Mouse (Mus musculus) hindbrain, embryonic 12.5 days (tissue): ENCODE data around the gene Cdk20. TPM values are rescaled to one million over a fixed set of nuclear protein-coding genes. Genes with fewer than 3 reads are reported as not detected.

Source experiments
- ATAC-seq: fragments of 200-750 bp; cut with Nextera tagmentation; 2 replicates; pipeline ENCODE4 v1.8.0; 2017; ENCODE audit warnings: moderate TSS enrichment; ENCODE audit not compliant: low FRiP score
- H3K27ac ChIP-seq: fragments of 300-500 bp; sonication (generic); 2 replicates; pipeline ENCODE4 v1.5.1; 2016; ENCODE audit warnings: mild to moderate bottlenecking
- H3K27me3 ChIP-seq: fragments of 300-500 bp; sonication (generic); 2 replicates; pipeline ENCODE4 v1.6.1; 2016; ENCODE audit warnings: mild to moderate bottlenecking
- H3K36me3 ChIP-seq: fragments of 300-500 bp; sonication (generic); 2 replicates; pipeline ENCODE4 v1.6.1; 2016; ENCODE audit warnings: mild to moderate bottlenecking
- H3K4me1 ChIP-seq: fragments of 300-500 bp; sonication (generic); 2 replicates; pipeline ENCODE4 v1.6.1; 2016
- H3K4me2 ChIP-seq: fragments of 300-500 bp; sonication (generic); replicated peaks from 2 replicates; pipeline ENCODE4 v1.6.1; 2016; ENCODE audit warnings: mild to moderate bottlenecking
- H3K4me3 ChIP-seq: fragments of 300-500 bp; sonication (generic); 2 replicates; pipeline ENCODE4 v1.5.1; 2016; ENCODE audit warnings: mild to moderate bottlenecking
- H3K9ac ChIP-seq: fragments of 300-500 bp; sonication (generic); 2 replicates; pipeline ENCODE4 v1.6.1; 2016; ENCODE audit warnings: mild to moderate bottlenecking, moderate library complexity
- H3K9me3 ChIP-seq: fragments of 300-500 bp; sonication (generic); replicated peaks from 2 replicates; pipeline ENCODE4 v1.6.1; 2016; ENCODE audit warnings: mild to moderate bottlenecking
- WGBS: fragments of 180-500 bp; shearing (Covaris S2); methylation state at CpG from one replicate; pipeline ENCODE4 v1.1.7; 2016; 5-methylcytosine and 5-hydroxymethylcytosine counted together
- polyA plus RNA-seq: library from polyadenylated mRNA; unstranded; fragments of >200 nt; fragmentation: Nextera tagmentation; extraction: Ambion mirVana; gene quantifications from 2 replicates; pipeline ENCODE4 v1.2.1, GENCODE M21; 2016

The Cdk20 gene
- polyA plus RNA-seq, 1 experiment from 2014 or later = 12.7 TPM

DNA sequence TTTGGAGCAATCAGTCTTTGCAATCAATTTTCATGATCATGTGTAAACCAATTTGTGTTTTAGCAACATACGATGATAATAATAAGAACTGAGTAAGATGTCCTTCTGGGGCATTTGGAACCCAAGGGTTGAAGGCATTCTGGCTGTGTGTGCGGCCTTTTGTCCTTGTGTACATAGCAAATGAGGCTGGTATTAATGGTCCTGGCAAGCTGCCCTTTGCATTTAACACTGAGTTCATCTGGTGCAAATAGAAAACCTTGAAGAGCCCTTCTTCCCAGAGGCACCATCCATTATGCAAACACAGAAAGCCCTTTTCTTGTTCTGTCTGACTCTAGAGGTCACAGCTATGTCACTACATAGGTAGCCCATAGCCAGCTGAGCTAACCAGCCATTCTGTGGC lies 30.5 kb downstream of the Cdk20 start:
- H3K36me3 ChIP-seq = no peaks in the 10 kb centered on the region
- WGBS = 85% methylated on average over 2 of the region's 2 CpGs
- no peak for ATAC-seq

DNA sequence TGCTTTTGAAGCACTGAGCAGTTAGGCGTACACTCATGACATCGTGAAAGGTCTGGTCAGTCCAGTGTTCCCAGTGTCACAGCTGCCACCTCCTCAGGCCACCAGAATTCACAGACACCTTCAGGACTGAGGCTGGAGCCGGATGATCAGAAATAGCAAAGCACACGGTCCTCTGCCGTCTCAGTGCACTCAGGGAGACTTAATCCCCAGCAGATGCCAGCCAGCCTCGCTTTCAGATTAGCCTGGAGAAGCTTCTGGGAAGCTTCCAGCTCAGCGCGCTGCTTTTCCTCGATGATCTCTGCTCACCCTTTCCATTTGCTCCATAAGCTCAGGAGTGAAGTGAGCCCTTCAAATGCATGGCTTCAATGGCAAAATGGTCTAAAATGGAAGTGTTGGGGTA lies 33.1 kb downstream of the Cdk20 start:
- no peak for ATAC-seq
- WGBS = 74% methylated on average over 9 of the region's 9 CpGs
- Histone ChIP-seq H3K36me3 (no peaks in the 10 kb centered on the region), H3K27me3 (no peaks in the 10 kb centered on the region), H3K4me2 (no peak overlapping the region), H3K27ac (no peak overlapping the region), H3K4me1 (0 out of 2 replicates have a peak, but pooled peaks cover 2% of the 10 kb centered on the region), H3K4me3 (no peak overlapping the region), H3K9ac (no peak overlapping the region), H3K9me3 (peaks cover 3% of the 10 kb centered on the region; the same call in 1 of the 2 replicates)

More for the DNA sequence above, 30.5 kb downstream of the Cdk20 start:
- no peaks in the 10 kb centered on the region for H3K27me3 ChIP-seq
- H3K4me1 ChIP-seq = no peaks in the 10 kb centered on the region
- no peak overlapping the region for H3K27ac ChIP-seq
- peaks cover 3% of the 10 kb centered on the region; the same call in 1 of the 2 replicates for H3K9me3 ChIP-seq
- no peak overlapping the region for H3K4me3 ChIP-seq
- H3K9ac ChIP-seq = no peak overlapping the region
- no peak overlapping the region for H3K4me2 ChIP-seq

DNA sequence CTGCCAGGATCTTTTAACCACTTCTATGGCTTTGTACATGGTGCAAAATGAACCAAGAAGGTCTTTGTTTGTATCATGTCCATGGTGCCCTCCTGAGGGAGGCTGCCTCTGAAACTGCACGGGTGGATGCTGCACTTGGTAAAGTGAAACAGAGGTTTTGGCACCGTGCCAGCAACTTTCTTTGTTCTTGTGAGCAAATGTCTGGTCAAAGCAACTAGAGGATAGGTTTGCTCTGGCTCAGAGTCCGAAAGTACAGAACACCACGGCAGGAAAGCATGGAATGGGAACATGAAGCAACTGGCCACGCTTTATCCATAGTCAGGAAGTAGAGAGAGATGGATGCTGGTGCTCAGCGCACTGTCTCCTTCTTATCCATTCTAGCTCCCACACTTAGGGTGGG lies 35.8 kb downstream of the Cdk20 start:
- no peaks in the 10 kb centered on the region for H3K9me3 ChIP-seq
- no peak overlapping the region for H3K4me3 ChIP-seq
- H3K9ac ChIP-seq = no peak overlapping the region
- no peak overlapping the region for H3K27ac ChIP-seq
- no peak for ATAC-seq
- no peak overlapping the region for H3K4me2 ChIP-seq
- 65% methylated on average over 6 of the region's 6 CpGs for WGBS
- 0 out of 2 replicates have a peak, but pooled peaks cover 2% of the 10 kb centered on the region for H3K4me1 ChIP-seq
- no peaks in the 10 kb centered on the region for H3K27me3 ChIP-seq
- no peaks in the 10 kb centered on the region for H3K36me3 ChIP-seq

DNA sequence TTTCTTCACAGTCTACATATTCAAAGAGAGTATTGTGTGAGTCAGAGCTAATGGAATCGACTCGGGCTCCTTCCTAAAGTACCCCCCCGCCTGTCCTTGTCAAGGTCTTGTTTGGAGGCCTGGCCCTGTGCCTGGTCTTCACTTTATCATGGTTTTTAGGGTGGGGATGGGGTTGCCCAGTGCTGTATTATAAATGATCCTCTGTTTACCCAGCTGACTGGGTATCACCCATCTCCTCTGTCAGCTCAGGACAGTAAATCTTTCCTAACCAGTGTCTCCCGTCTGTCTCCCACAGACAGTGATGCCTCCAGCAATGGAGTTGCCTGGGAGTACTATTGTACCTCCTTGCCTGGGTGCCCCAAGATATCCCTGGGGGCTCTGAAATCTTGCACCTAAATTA lies 45.9 kb downstream of the Cdk20 start:
- Histone ChIP-seq H3K4me3 (no peak overlapping the region), H3K4me2 (no peak overlapping the region), H3K27ac (no peak overlapping the region), H3K4me1 (no peaks in the 10 kb centered on the region), H3K36me3 (no peaks in the 10 kb centered on the region), H3K27me3 (no peaks in the 10 kb centered on the region), H3K9ac (no peak overlapping the region), H3K9me3 (no peaks in the 10 kb centered on the region)
- WGBS = 65% methylated on average over 4 of the region's 4 CpGs
- no peak for ATAC-seq

DNA sequence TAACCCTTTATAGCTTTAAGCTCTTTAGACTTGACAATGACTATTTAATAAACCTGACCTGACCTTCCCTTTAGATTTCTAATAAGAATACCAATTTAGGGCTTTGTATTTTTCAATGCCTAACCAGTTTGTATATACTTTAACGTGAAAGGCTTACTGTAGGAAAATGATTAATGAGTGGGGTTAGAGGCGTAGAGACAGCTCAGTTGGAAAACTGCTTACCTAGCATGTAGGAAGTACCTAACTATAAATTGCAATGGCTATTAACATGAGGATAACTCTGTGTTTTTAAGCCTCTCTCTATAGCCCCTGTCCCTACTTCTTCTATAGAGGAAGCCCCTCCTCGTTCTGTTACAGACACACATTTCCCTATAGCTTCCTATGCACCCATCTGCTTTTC lies 47.8 kb downstream of the Cdk20 start:
- Histone ChIP-seq H3K9ac (no peak overlapping the region), H3K4me2 (no peak overlapping the region), H3K4me3 (no peak overlapping the region), H3K9me3 (no peaks in the 10 kb centered on the region), H3K4me1 (no peaks in the 10 kb centered on the region), H3K27ac (no peak overlapping the region), H3K27me3 (no peaks in the 10 kb centered on the region), H3K36me3 (no peaks in the 10 kb centered on the region)
- no peak for ATAC-seq
- WGBS = 86% methylated on average over 3 of the region's 3 CpGs

DNA sequence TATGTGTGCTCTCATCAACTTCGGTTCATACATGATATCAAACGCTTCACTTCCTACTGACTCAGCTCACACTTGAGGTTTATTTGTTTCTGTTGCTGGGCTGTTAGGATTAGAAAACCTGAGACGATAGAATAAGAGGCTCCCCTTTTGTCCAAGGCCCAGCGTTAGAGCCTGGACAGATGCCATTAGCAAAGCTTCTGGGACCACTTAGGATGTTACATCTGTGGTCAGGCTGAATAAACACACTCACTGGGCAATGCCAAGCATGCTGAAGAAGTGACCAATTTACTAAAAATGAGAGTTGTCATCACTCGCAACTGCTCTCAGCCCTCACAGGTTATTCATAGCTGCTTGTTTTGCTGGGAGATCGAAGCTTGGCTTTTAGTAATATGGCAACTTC lies 57.8 kb downstream of the Cdk20 start:
- no peaks in the 10 kb centered on the region for H3K36me3 ChIP-seq
- H3K27me3 ChIP-seq = no peaks in the 10 kb centered on the region
- no peak for ATAC-seq
- H3K4me3 ChIP-seq = no peak overlapping the region
- no peaks in the 10 kb centered on the region for H3K4me1 ChIP-seq
- no peaks in the 10 kb centered on the region for H3K9me3 ChIP-seq
- 71% methylated on average over 6 of the region's 6 CpGs for WGBS
- H3K27ac ChIP-seq = no peak overlapping the region
- H3K9ac ChIP-seq = no peak overlapping the region
- H3K4me2 ChIP-seq = no peak overlapping the region

Other genes with a start within 250 kb of the Cdk20 start
- 10.2 and 12.5 TPM in 2 replicates for gene Cdc14b, start 157.0 kb upstream of the Cdk20 start, polyA plus RNA-seq
- 21.0 and 25.9 TPM in 2 replicates for gene Aaed1, start 119.6 kb upstream of the Cdk20 start, polyA plus RNA-seq
- 111 and 124 TPM in 2 replicates for gene Ctsl, start 61.4 kb upstream of the Cdk20 start, polyA plus RNA-seq
- gene Fam240b, start 65.5 kb downstream of the Cdk20 start, polyA plus RNA-seq = not detected in 2 replicates